Mouse (Mus musculus): Measurements from ENCODE around the gene Srrm1.

The Srrm1 gene

DNA sequence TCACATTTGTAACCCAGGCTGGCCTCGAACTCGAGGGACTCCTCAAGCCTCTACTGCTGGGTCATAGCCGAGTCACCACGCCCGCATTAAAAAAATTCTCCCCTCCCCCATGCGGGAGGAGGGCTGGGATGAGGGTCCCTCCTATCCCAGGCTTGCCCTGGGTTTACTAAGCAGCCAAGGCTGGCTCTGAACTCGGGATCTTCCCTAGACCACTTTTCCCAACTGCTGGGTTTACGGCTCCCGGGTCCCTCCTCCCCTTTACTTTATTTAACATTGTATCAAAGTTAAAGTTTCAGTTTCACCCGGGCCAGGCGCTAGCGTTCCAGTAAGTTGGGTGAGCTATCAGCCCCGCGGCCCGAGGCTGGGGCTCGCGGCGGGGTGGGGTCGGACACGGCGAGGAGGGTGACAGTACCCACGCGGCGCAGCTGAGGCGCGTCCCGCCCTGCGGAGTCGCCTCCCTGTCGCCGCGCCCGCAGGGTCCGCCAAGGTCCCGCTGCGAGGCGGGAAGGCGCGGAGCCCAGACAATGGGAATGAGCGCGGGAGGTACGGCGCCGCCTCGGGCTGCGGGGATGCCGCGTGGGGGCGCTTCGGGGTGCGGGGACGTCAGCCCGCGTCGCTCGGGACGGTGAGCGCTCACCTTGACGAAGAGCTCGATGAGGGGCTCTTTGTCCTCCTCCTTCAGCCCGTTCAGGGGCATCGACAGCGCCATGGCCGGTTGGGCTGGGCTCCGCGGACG is 81.1 kb downstream of the Srrm1 start:
- DNase-seq: peak; percentile 20 to 22

DNA sequence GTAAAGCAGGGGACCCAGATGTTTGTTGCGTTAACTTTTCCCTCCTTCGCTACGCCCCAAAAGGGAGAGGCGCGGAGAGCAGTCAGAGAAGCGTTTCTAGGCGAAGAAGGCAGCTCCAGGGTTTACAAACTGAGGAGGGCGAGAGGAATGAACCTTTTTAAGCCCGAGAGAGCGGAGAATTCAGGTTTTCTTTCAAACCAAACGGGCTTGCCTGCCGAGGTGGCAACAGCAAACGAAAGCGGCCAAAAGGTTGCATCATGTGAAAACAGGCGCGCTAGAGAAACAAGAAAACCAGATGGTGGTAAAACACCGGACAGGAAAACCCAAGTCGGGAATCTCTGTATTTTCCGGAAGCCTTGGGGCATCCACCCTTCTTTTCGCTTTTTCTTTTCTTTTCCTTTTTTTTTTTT is 81.7 kb downstream of the Srrm1 start:
- peak; percentile 9 to 18 for DNase-seq
